Mouse (Mus musculus) macrophage (primary cell): ENCODE results near the gene Sptlc2. TPM values are rescaled to one million over a fixed set of nuclear protein-coding genes. Genes with fewer than 3 reads are reported as not detected.

Experiments
- H3K27ac ChIP-seq: fragments of 350-480 bp; formaldehyde crosslinking; 2 replicates; pipeline ENCODE4 v1.9.0; 2021
- H3K36me3 ChIP-seq: fragments of 350-480 bp; formaldehyde crosslinking; 2 replicates; pipeline ENCODE4 v1.9.0; 2021; ENCODE audit errors: inconsistent target
- H3K4me3 ChIP-seq: fragments of 350-480 bp; formaldehyde crosslinking; 2 replicates; pipeline ENCODE4 v1.9.0; 2021; ENCODE audit errors: inconsistent target
- H3K79me2 ChIP-seq: fragments of 350-480 bp; formaldehyde crosslinking; 2 replicates; pipeline ENCODE4 v1.9.0; 2021; ENCODE audit errors: inconsistent target
- WGBS: methylation state at CpG from one replicate; pipeline ENCODE4 v1.1.7; 2026; ENCODE audit warnings: inconsistent platforms; ENCODE audit not compliant: missing documents; 5-methylcytosine and 5-hydroxymethylcytosine counted together
- polyA plus RNA-seq: library from polyadenylated mRNA; stranded (reverse); fragments of 250-400 nt; gene quantifications from 3 replicates; pipeline ENCODE4 v1.2.4, GENCODE M21; 2018; ENCODE audit warnings: inconsistent platforms
- total RNA-seq, 78 experiments: library from RNA; depleted of rRNA; stranded (reverse); fragments of 250-400 nt; gene quantifications; 1 replicate in 9 of 78; 2 replicates in 24 of 78; 3 replicates in 43 of 78; 4 replicates in 2 of 78; pipeline ENCODE4 v1.2.4; 2018; ENCODE audit warnings: inconsistent platforms in 56 of 78

The Sptlc2 gene
- total RNA-seq (2018; cell fraction: chromatin; rRNA removed) = 1,000 to 10,000 TPM in 1 of 26 experiments, 100 to 1,000 TPM in 25; 152 to 1,061 (median 268) TPM
- 100 to 1,000 TPM in 23 of 26 experiments, 10 to 100 TPM in 3; 89.4 to 239 (median 117) TPM for total RNA-seq (2018; cell fraction: cytosol; rRNA removed)
- total RNA-seq (2018; cell fraction: nucleus; rRNA removed) = 100 to 1,000 TPM; 137 to 891 (median 252) TPM
- 96.4 to 117 TPM (median 96.5 TPM) in 3 replicates for polyA plus RNA-seq

DNA sequence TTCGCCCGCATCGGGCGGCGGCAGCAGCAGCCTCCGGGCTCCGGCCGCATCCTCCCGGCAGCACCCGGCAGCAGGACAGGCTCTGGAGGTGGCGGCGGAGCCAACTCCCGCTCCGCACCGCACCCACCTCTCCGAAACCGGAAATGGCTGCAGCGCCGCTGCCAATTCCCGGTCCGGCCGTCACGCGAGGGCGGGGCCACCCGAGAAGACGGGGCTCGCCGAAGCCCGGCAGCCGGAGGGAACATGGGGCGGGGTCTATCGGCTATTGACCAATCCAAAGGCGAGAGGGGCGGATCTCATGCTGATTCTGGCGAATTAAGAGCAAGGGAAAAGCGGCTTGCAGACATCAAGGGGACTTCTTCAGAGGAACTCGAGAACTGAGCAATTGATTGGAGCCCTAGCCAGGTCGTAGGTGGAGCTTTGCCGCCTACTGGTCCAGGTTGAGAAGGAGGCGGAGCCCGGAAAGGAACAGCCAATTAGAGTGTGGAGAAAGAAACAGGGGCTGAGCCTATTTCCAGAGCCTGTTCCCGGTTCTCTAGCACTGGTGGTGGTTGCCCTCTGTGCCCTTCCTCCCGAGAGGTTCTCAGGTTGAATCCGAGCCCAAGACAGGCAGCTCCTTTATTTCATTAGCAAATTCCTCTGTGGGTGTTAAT, at the start of gene Sptlc2:
TSS of gene Sptlc2 (minus strand) at position 234 of the 653 bp plus-strand sequence.
- H3K36me3 ChIP-seq = no peaks in the 10 kb centered on the region
- H3K27ac ChIP-seq = peak within 1 kb of the TSS; percentile 80
- WGBS = under 1% methylated on average over 41 of the region's 45 CpGs
- H3K79me2 ChIP-seq = peaks cover 51% of the 10 kb centered on the region
- peak within 1 kb of the TSS; percentile 81 for H3K4me3 ChIP-seq

DNA sequence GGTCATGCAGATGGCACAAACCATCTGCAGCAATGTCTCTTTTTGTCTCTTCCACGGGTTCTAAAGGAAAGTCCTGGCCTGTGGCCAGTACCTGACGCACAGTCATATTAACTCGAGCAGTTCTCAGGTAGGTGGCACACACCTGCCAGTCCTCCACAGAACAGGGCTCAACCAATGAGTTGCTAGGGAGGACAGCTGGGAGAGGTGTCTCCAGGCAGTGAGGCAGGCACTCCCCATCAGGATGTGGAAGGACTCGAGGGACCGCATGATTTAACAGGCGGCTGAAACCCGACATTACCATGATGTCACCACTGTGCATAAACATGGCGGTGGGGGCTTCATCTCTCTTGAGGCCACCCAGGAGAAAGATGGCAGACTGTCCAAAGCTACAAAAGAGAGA, 40.7 kb upstream of the Sptlc2 start:
- H3K27ac ChIP-seq = no peak overlapping the region
- WGBS = 85% methylated on average over 7 of the region's 8 CpGs
- H3K79me2 ChIP-seq = no peaks in the 10 kb centered on the region; the same call in 1 of the 2 replicates
- no peak overlapping the region for H3K4me3 ChIP-seq
- peaks cover 59% of the 10 kb centered on the region for H3K36me3 ChIP-seq

DNA sequence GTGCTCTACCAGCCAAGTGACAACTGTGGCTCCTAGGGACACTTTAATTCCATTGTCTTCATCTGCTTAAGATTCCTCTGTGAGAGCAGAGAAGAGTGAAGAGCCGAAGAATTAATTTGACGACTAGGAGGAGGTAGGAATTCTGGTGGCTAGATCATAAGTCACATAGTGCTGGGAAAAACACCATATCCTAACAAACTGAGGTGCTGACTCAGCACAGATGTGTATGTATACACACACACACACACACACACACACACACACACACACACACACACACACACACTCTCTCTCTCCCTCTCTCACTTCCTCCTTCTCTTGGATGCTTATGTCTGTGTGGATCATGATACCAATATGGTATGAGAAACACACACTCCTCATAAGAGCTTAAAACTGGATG, 40.1 kb upstream of the Sptlc2 start:
- no peak overlapping the region for H3K4me3 ChIP-seq
- H3K36me3 ChIP-seq = peaks cover 58% of the 10 kb centered on the region; the same call in 1 of the 2 replicates
- H3K27ac ChIP-seq = no peak overlapping the region
- no peaks in the 10 kb centered on the region for H3K79me2 ChIP-seq
- WGBS = 83% methylated on average over 2 of the region's 2 CpGs

DNA sequence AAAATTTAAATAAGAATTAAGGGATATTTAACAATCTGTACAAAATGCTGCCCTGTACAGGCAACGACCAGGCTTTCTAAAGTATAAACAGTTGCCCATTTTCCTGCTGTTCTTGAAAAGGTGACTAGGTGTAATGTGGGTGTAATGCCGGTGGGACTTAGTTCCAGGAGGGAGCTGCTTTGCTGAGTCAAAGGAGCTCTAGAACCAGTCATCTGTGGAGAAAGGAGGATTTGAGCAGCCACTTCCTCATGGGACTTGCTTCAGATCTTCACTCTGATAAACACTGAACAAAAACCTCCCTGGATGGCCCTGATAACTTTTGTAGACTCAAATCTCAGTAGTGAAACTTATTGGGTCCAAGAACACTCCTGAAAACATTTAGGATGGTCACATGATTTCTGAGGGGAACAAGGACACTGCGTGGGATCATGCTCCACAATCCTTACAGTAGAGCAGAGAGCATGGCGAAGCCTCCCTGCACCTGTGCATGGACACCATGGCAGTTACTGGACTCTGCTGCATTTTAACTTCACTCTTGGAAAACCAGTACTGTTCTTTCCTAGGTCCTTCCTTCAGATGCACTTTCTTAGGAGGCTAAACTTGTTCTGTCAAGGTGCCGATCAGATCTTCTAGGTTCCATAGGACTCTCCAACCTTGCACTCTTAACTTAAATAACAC, 38.3 kb upstream of the Sptlc2 start:
- 96% methylated on average over 5 of the region's 5 CpGs for WGBS
- Histone ChIP-seq H3K79me2 (no peaks in the 10 kb centered on the region), H3K27ac (no peak overlapping the region), H3K36me3 (peaks cover 43% of the 10 kb centered on the region; the same call in 1 of the 2 replicates), H3K4me3 (no peak overlapping the region)

DNA sequence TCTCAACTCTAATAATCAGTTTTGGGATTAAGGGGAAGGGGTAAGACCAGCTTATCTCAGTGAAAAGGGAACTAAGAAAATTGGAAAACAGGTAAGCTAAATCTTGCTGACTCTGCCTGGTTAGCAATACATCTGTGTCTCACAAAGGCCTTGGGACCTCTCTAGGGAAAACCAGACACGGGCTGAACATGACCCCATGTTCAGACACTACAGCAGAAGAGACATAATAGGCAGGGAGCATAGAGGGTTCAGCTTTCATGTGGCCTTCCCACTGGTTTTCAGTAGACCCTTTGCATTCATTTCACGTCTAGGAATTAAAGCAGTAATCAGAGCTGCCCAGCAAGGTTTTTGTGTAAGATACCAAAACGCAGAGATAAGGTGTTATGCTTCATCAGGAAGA, 36.4 kb upstream of the Sptlc2 start:
- 86% methylated on average over 3 of the region's 3 CpGs for WGBS
- Histone ChIP-seq H3K79me2 (no peaks in the 10 kb centered on the region), H3K4me3 (no peak overlapping the region), H3K36me3 (peaks cover 25% of the 10 kb centered on the region; the same call in 1 of the 2 replicates), H3K27ac (no peak overlapping the region)

DNA sequence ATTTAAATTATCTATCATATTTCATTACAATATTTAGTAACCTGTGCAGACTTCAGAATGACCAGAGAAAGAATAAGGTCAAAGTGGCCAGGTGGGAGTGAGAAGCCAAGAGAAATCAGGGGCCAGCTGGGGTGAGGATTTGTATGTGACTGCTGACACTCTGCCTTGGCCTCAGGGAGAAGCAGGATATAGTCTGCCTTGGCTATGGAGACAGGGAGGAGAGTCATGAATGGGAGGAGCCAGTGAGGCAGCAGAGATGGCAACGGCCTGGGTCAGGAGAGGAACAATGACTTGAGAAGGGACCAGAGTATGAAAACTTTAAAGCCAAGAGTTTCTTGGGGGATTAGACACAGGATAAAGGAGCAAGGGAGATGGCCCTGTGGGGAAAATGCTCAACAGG, 35.5 kb upstream of the Sptlc2 start:
- H3K36me3 ChIP-seq = peaks cover 22% of the 10 kb centered on the region; the same call in 1 of the 2 replicates
- WGBS = 67% methylated on average over 1 of the region's 1 CpGs
- no peak overlapping the region for H3K4me3 ChIP-seq
- H3K79me2 ChIP-seq = no peaks in the 10 kb centered on the region
- H3K27ac ChIP-seq = no peak overlapping the region

DNA sequence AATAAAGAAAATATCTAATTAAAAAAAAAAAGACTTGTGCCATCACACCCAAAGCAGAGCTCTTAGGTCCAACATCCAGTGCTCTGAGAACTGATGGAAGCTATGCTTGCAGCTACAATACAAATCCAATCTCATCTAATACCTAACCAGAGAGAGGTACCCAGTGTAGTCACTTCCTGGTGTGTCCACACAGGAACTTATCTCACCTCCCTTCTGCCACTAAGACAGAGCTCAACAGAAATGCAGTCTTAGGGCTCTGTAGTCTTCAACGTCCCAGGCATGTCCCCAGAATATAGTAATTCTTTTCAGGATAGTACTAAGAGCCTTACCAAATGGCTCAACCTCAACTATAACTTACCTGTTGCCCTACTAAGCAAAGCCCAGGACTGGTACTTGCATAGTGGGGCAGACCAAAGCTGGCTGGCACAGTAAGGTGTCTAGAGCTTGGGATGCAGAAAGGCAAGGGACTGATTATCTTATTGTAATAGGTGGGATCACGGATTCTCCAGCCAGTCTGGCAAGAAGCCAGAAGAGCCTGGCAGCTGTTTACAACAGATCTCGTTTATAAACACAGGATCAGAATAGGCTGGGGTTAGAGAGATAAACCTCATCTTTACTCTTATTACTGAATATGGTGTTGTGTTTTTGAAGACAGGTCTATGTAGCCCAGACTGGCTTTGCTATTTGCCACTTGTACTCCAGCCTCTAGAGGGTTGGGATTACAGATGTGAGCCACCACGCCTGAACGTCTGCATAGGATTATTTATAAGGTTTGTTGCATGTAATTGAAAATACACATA, 33.8 kb upstream of the Sptlc2 start:
- H3K27ac ChIP-seq = no peak overlapping the region
- H3K4me3 ChIP-seq = no peak overlapping the region
- peaks cover 13% of the 10 kb centered on the region; the same call in 1 of the 2 replicates for H3K36me3 ChIP-seq
- 82% methylated on average over 5 of the region's 5 CpGs for WGBS
- no peaks in the 10 kb centered on the region for H3K79me2 ChIP-seq

DNA sequence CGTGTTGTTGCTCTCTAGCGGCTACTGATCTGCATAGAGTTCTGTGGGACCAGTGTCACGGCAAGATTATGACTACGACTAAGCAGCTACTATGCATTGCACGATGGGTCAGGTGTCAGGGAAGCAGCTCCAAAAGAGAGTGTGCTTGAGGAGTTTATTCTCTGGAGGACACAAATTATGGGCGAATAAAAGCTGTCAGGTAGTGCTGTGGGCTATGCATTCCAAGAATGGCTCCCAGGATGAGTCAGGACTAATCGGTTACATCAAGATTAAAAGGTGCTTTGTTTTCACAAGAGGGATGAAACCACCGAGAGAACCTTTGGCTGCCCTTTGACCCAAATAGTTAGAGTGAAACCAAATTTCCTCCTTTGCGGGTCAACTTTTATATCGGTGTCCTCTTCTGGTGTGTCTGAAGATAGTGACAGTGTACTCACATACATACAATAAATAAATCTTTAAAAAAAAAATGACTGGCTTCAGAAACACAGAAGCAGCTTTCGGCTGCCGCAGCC, 31.9 kb upstream of the Sptlc2 start:
- H3K36me3 ChIP-seq = peaks cover 12% of the 10 kb centered on the region; the same call in 1 of the 2 replicates
- no peaks in the 10 kb centered on the region for H3K79me2 ChIP-seq
- H3K4me3 ChIP-seq = no peak overlapping the region
- H3K27ac ChIP-seq = no peak overlapping the region
- WGBS = 85% methylated on average over 12 of the region's 12 CpGs

DNA sequence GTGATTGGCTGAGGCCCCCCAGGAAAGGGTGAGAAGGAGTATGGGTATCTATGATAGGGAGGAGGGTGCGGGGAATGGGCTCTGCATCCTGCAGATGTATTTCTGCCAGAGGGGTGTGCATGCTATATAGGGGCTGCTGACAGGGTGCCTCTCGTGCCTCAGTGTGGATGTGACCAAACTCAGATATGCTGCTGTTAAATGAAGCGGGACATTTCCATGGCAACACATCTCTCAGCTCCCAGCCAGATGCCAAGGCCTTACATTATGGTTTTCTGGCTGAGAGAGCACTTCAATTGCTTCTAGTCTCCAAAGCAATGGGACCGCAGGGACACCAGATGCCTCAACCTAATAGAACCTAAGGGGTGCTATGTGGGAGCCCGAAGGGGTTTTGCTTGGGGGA, 30.8 kb upstream of the Sptlc2 start:
- Histone ChIP-seq H3K27ac (no peak overlapping the region), H3K4me3 (no peak overlapping the region)
- WGBS = 86% methylated on average over 5 of the region's 5 CpGs

DNA sequence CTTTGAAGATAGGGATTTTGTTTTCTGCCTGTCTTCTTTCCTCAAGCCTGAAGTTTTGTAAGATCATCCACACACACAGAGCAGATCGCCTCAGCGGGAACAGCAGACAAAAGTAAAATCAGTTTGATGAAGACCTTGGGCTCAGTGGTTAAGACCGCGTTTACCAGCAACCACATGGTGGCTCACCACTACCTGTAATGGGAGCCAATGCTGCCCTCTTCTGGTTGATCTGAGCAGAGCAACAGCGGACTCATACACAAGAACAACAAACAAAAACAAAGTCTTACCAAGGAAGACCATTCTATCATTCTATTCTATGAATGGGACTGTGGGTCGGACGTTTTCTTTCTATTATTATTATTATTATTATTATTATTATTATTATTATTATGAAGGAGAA, 28.5 kb upstream of the Sptlc2 start:
- 28% methylated on average over 7 of the region's 7 CpGs for WGBS
- H3K36me3 ChIP-seq = no peaks in the 10 kb centered on the region
- no peak overlapping the region for H3K27ac ChIP-seq
- no peak overlapping the region for H3K4me3 ChIP-seq
- no peaks in the 10 kb centered on the region for H3K79me2 ChIP-seq

More for the DNA sequence above, 30.8 kb upstream of the Sptlc2 start:
- Histone ChIP-seq H3K36me3 (peaks cover 8% of the 10 kb centered on the region; the same call in 1 of the 2 replicates), H3K79me2 (no peaks in the 10 kb centered on the region)

DNA sequence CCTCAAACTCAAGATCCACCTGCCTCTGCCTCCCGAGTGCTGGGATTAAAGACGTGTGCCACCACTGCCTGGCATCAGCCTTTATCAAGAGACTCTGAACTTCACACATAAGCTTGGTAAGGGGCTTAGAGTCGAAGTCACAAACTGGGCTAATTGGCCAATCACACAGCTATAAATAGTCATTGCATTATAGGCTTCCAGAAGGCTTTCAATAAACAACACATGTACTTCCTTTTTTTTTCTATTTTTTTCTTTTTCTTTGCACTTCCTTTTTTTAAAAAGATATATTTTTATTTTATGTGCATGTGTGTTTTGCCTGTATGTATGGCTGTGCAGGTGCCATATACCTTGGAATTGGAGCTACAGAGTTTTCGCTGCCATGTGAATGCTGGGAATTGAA, 27.2 kb upstream of the Sptlc2 start:
- Histone ChIP-seq H3K27ac (peak overlapping the region; percentile 60), H3K79me2 (no peaks in the 10 kb centered on the region), H3K4me3 (no peak overlapping the region), H3K36me3 (no peaks in the 10 kb centered on the region)
- WGBS = 29% methylated on average over 4 of the region's 4 CpGs

DNA sequence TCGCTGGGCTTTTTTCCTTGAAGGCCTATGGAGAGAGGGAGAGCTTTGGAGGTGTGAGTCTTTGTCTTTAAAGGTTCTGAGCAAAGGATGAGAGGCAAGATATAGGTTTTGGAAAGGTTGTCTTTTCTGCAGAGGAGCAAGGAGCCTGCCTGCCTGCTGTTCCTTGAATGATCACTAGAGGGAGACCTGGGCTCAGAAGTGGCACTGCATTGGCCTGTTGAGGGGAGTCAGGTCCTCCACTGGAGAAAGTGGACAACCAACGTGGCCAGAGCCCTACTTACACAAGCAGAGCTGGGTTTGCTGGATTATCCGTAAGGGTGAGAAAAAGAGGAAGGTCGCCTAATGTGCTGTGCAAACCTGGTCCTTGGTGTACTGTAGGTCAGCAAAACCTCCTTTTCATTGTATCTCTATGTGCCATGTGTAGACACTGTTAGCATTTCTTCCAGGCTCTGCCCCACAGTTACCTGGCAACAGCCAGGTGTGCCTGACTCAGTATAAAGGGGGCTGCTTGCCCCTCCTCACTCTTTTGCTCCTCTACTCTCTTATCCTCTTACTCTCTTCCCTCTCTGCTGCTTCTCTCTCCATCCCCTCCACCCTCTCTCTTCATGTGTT, 25.1 kb upstream of the Sptlc2 start:
- H3K36me3 ChIP-seq = no peaks in the 10 kb centered on the region

DNA sequence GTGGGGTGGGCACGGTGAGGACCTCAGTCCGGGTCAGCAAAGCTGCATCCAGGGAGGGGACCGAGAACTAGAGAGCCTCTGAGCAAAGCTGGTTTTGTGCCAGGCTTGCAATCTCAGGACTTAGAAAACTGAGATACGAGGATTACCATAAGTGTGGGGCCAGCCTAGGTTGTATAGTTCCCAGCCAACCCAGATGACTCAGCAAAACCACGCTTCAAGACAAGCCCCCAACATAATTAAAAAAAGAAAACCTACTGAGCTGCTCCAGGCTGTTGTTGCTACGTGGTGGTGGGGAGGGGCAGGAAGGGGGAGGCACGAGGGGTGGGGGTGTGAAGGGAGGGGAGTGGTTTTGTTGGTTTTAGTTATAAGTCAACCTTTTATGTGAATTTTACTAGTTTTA, 22.8 kb upstream of the Sptlc2 start:
- Histone ChIP-seq H3K27ac (no peak overlapping the region), H3K79me2 (no peaks in the 10 kb centered on the region), H3K4me3 (no peak overlapping the region), H3K36me3 (no peaks in the 10 kb centered on the region)
- WGBS = 34% methylated on average over 7 of the region's 7 CpGs

More for the DNA sequence above, 25.1 kb upstream of the Sptlc2 start:
- WGBS = 16% methylated on average over 4 of the region's 4 CpGs
- no peak overlapping the region for H3K27ac ChIP-seq
- no peak overlapping the region for H3K4me3 ChIP-seq
- no peaks in the 10 kb centered on the region for H3K79me2 ChIP-seq

DNA sequence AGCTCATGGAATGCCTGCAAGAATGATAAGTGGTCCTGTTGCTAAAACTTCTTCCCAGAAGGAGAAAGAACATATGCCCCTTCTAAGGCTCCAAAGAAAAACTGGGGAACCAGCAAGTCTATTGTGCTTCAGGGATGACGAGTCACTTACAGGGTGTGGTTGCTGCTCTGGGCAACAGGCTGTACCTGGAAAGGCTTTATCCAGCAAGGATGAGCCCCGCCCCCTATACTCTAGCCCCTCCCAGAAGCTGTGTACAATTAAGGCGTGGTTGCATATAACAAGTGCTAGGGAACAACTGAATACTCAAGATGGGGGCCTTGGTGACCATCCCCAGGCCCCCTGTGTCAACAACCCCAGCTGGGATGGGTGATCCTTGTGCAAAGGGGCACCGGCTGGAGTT, 21.0 kb upstream of the Sptlc2 start:
- 84% methylated on average over 4 of the region's 4 CpGs for WGBS

More for the DNA sequence above, 21.0 kb upstream of the Sptlc2 start:
- no peak overlapping the region for H3K4me3 ChIP-seq
- H3K27ac ChIP-seq = no peak overlapping the region
- H3K36me3 ChIP-seq = no peaks in the 10 kb centered on the region
- no peaks in the 10 kb centered on the region for H3K79me2 ChIP-seq
